In genomic region chr4:130315771-130316527, GRCm38 (mm10) we compare ENCODE assay signal across 11 mouse cellular contexts. TPM values are rescaled to one million over a fixed set of nuclear protein-coding genes. Genes with fewer than 3 reads are reported as not detected.
A peak's percentile ranks its signal among the peaks of the same experiment; 100 is the strongest.
DNase-seq lines count a peak whose midpoint lies in the region; ATAC-seq lines count a peak whose summit lies in the region.
"Had no signal": no experiment of that assay in that cellular context is flagged by ENCODE, and none has a peak within 500 bp of the region (broad histone marks: within the 10 kb centered on the region; RNA-seq: fewer than 3 reads in every experiment).

No protein-coding gene starts in this region.

- intact Hi-C loops in left cerebral cortex, postnatal 36 days (cut with DNase I) = no loop called here

- H3K9me3 ChIP-seq in hindbrain, embryonic 10.5 days = no peaks in the 10 kb centered on the region
- no peaks in the 10 kb centered on the region for H3K9me3 ChIP-seq in hindbrain, embryonic 16.5 days (ENCODE audit: control insufficient read depth, low read length)
- H3K9me3 ChIP-seq in embryonic facial prominence, embryonic 14.5 days (ENCODE audit: control insufficient read depth, low read length) = no peaks in the 10 kb centered on the region

- peaks cover 13% of the 10 kb centered on the region for H3K27me3 ChIP-seq in hindbrain, embryonic 10.5 days (ENCODE audit: insufficient read depth, poor library complexity, severe bottlenecking)
- no peaks in the 10 kb centered on the region for H3K27me3 ChIP-seq in hindbrain, embryonic 16.5 days (replicated peaks; ENCODE audit: control insufficient read depth, insufficient read depth, low read length)
- no peaks in the 10 kb centered on the region for H3K27me3 ChIP-seq in embryonic facial prominence, embryonic 14.5 days (replicated peaks; ENCODE audit: control insufficient read depth, insufficient read depth, low read length)

- H3K4me1 ChIP-seq in hindbrain, embryonic 10.5 days (replicated peaks) = peaks cover 12% of the 10 kb centered on the region
- H3K4me1 ChIP-seq in hindbrain, embryonic 16.5 days (ENCODE audit: control insufficient read depth, insufficient read depth, low read depth, low read length) = no peaks in the 10 kb centered on the region
- H3K4me1 ChIP-seq in embryonic facial prominence, embryonic 14.5 days (ENCODE audit: control insufficient read depth, insufficient read depth, low read length) = no peaks in the 10 kb centered on the region

- H3K36me3 ChIP-seq in hindbrain, embryonic 10.5 days = peaks cover 68% of the 10 kb centered on the region
- peaks cover 26% of the 10 kb centered on the region for H3K36me3 ChIP-seq in hindbrain, embryonic 16.5 days (ENCODE audit: control insufficient read depth, insufficient read depth, low read length)
- H3K36me3 ChIP-seq in embryonic facial prominence, embryonic 14.5 days (ENCODE audit: control insufficient read depth, insufficient read depth, low read length) = peaks cover 32% of the 10 kb centered on the region

- H3K4me2 ChIP-seq in hindbrain, embryonic 16.5 days (ENCODE audit: low read length) = no peak overlapping the region
- no peak overlapping the region for H3K4me2 ChIP-seq in embryonic facial prominence, embryonic 14.5 days (ENCODE audit: low read depth, low read length)

- WGBS in hindbrain, embryonic 10.5 days = 84% methylated on average over 13 of the region's 13 CpGs
- WGBS in hindbrain, embryonic 16.5 days = 74% methylated on average over 13 of the region's 13 CpGs
- 71% methylated on average over 13 of the region's 13 CpGs for WGBS in embryonic facial prominence, embryonic 14.5 days

- DNase-seq in hindbrain, embryonic 10.5 days (ENCODE audit: low spot score) = no peak
- DNase-seq in adipocyte (ENCODE audit: low spot score) = peak; percentile 62
- DNase-seq in embryonic facial prominence, embryonic 14.5 days (ENCODE audit: low spot score) = no peak
- peak; percentile 76 to 86 for DNase-seq in kidney, postnatal 36 days
- no peak for DNase-seq in left cerebral cortex, postnatal 36 days (ENCODE audit: low spot score in 2 of 2)
- no peak for DNase-seq in left cerebral cortex, adult 8-10 months (ENCODE audit: low spot score in 2 of 2)
- no peak for DNase-seq in layer of hippocampus, adult 9-11 months

- no peak overlapping the region for H3K4me3 ChIP-seq in hindbrain, embryonic 10.5 days
- H3K4me3 ChIP-seq in hindbrain, embryonic 16.5 days (ENCODE audit: low read length) = no peak overlapping the region
- H3K4me3 ChIP-seq in embryonic facial prominence, embryonic 14.5 days (ENCODE audit: low read depth, low read length) = no peak overlapping the region
- H3K4me3 ChIP-seq: left cerebral cortex, adult 2 months had no signal

- H3K27ac ChIP-seq in hindbrain, embryonic 10.5 days = peak overlapping the region; percentile 13; the same call in 1 of the 2 replicates
- H3K27ac ChIP-seq in hindbrain, embryonic 16.5 days (ENCODE audit: low read depth, low read length) = no peak overlapping the region
- no peak overlapping the region for H3K27ac ChIP-seq in embryonic facial prominence, embryonic 14.5 days (replicated peaks; ENCODE audit: low read depth, low read length)
- H3K27ac ChIP-seq: left cerebral cortex, adult 2 months had no signal

- ATAC-seq in hindbrain, embryonic 16.5 days = no peak
- ATAC-seq in embryonic facial prominence, embryonic 14.5 days (ENCODE audit: low read depth) = 0 out of 2 replicates have a peak, but pooled peaks have one; percentile 20

- no peak overlapping the region for H3K9ac ChIP-seq in hindbrain, embryonic 16.5 days (ENCODE audit: low read depth, low read length)
- no peak overlapping the region for H3K9ac ChIP-seq in embryonic facial prominence, embryonic 14.5 days (ENCODE audit: low read depth, low read length)

RNA-seq across cellular contexts. Expression of gene Gm10570, which starts 7.5 kb away (rescaled TPM):
- not detected in 2 replicates for polyA plus RNA-seq in hindbrain, embryonic 10.5 days (2016; fragmentation: Nextera tagmentation; extraction: Ambion mirVana)
- 1.2 and 1.8 TPM in 2 replicates for polyA plus RNA-seq in hindbrain, embryonic 16.5 days (2015; fragmentation: Nextera tagmentation; extraction: Ambion mirVana)
- not detected in 2 replicates for polyA plus RNA-seq in embryonic facial prominence, embryonic 14.5 days (2014; fragmentation: Nextera tagmentation; extraction: Ambion mirVana)
- total RNA-seq in left cerebral cortex, postnatal 36 days (2021) = 1 to 10 TPM; 1.4 to 1.8 TPM
- 1 to 10 TPM in 3 of 4 experiments, not detected in 1; 1.7 to 2.5 (median 2.2) TPM for total RNA-seq in left cerebral cortex, adult 8-10 months (2022)
- total RNA-seq: common myeloid progenitor, adult 5-6 weeks had no signal
- polyA plus RNA-seq: gonadal fat pad, adult 2 months had no signal

RNA-seq across cellular contexts. Expression of gene Fabp3, which starts 7.6 kb away (rescaled TPM):
- polyA plus RNA-seq in hindbrain, embryonic 10.5 days (2016; fragmentation: Nextera tagmentation; extraction: Ambion mirVana) = 12.3 and 33.1 TPM in 2 replicates
- 291 and 339 TPM in 2 replicates for polyA plus RNA-seq in hindbrain, embryonic 16.5 days (2015; fragmentation: Nextera tagmentation; extraction: Ambion mirVana)
- 89.0 and 117 TPM in 2 replicates for polyA plus RNA-seq in embryonic facial prominence, embryonic 14.5 days (2014; fragmentation: Nextera tagmentation; extraction: Ambion mirVana)
- 100 to 1,000 TPM; 141 to 166 TPM for total RNA-seq in left cerebral cortex, postnatal 36 days (2021)
- 100 to 1,000 TPM; 131 to 144 (median 138) TPM for total RNA-seq in left cerebral cortex, adult 8-10 months (2022)
- total RNA-seq: common myeloid progenitor, adult 5-6 weeks had no signal

RNA-seq across cellular contexts. Expression of gene Serinc2, which starts 36.9 kb away (rescaled TPM):
- polyA plus RNA-seq in hindbrain, embryonic 10.5 days (2016; fragmentation: Nextera tagmentation; extraction: Ambion mirVana) = 53.1 and 65.7 TPM in 2 replicates
- polyA plus RNA-seq in hindbrain, embryonic 16.5 days (2015; fragmentation: Nextera tagmentation; extraction: Ambion mirVana) = 31.9 and 38.7 TPM in 2 replicates
- polyA plus RNA-seq in embryonic facial prominence, embryonic 14.5 days (2014; fragmentation: Nextera tagmentation; extraction: Ambion mirVana) = 89.2 and 113 TPM in 2 replicates
- 1 to 10 TPM; 5.7 to 7.1 TPM for total RNA-seq in left cerebral cortex, postnatal 36 days (2021)
- 1 to 10 TPM; 5.0 to 7.8 (median 6.5) TPM for total RNA-seq in left cerebral cortex, adult 8-10 months (2022)
- total RNA-seq: common myeloid progenitor, adult 5-6 weeks had no signal

RNA-seq across cellular contexts. Expression of gene Zcchc17, which starts 43.8 kb away (rescaled TPM):
- 70.6 and 70.8 TPM in 2 replicates for polyA plus RNA-seq in hindbrain, embryonic 10.5 days (2016; fragmentation: Nextera tagmentation; extraction: Ambion mirVana)
- 81.0 and 85.4 TPM in 2 replicates for polyA plus RNA-seq in hindbrain, embryonic 16.5 days (2015; fragmentation: Nextera tagmentation; extraction: Ambion mirVana)
- polyA plus RNA-seq in embryonic facial prominence, embryonic 14.5 days (2014; fragmentation: Nextera tagmentation; extraction: Ambion mirVana) = 73.3 and 75.2 TPM in 2 replicates
- 10 to 100 TPM; 62.3 to 67.8 TPM for total RNA-seq in left cerebral cortex, postnatal 36 days (2021)
- 10 to 100 TPM; 57.2 to 61.5 (median 60.9) TPM for total RNA-seq in left cerebral cortex, adult 8-10 months (2022)

RNA-seq across cellular contexts. Expression of gene Snrnp40, which starts 44.0 kb away (rescaled TPM):
- 204 and 221 TPM in 2 replicates for polyA plus RNA-seq in hindbrain, embryonic 10.5 days (2016; fragmentation: Nextera tagmentation; extraction: Ambion mirVana)
- 81.1 and 90.0 TPM in 2 replicates for polyA plus RNA-seq in hindbrain, embryonic 16.5 days (2015; fragmentation: Nextera tagmentation; extraction: Ambion mirVana)
- polyA plus RNA-seq in embryonic facial prominence, embryonic 14.5 days (2014; fragmentation: Nextera tagmentation; extraction: Ambion mirVana) = 119 and 134 TPM in 2 replicates
- 10 to 100 TPM; 22.9 to 25.5 TPM for total RNA-seq in left cerebral cortex, postnatal 36 days (2021)
- total RNA-seq in left cerebral cortex, adult 8-10 months (2022) = 10 to 100 TPM; 23.6 to 28.2 (median 27.6) TPM

Comparison
In these comparisons a context has a peak if more than half of its experiments do, and no peak if none do; other contexts are left out.
1. DNase-seq: peak in adipocyte (single experiment) and kidney, postnatal 36 days (2 of 2); none in hindbrain, embryonic 10.5 days (single experiment), embryonic facial prominence, embryonic 14.5 days (single experiment), left cerebral cortex, postnatal 36 days (0 of 2), left cerebral cortex, adult 8-10 months (0 of 2) and layer of hippocampus, adult 9-11 months (single experiment).